Comparison of ENCODE assay signal across 10 mouse cellular contexts in genomic region chr11:95145851-95146403, GRCm38 (mm10). TPM values are rescaled to one million over a fixed set of nuclear protein-coding genes. Genes with fewer than 3 reads are reported as not detected.
A peak's percentile ranks its signal among the peaks of the same experiment; 100 is the strongest.
DNase-seq lines count a peak whose midpoint lies in the region; ATAC-seq lines count a peak whose summit lies in the region.
"Had no signal": no experiment of that assay in that cellular context is flagged by ENCODE, and none has a peak within 500 bp of the region (broad histone marks: within the 10 kb centered on the region; RNA-seq: fewer than 3 reads in every experiment).

Dlx4 (minus strand) TSS chr11:95146263.

- peaks cover 42% of the 10 kb centered on the region for H3K4me1 ChIP-seq in embryonic facial prominence, embryonic 12.5 days
- H3K4me1 ChIP-seq in liver, embryonic 16.5 days (ENCODE audit: control insufficient read depth, low read depth, low read length), result peaks cover 7% of the 10 kb centered on the region
- H3K4me1 ChIP-seq in neural tube, embryonic 14.5 days (ENCODE audit: control insufficient read depth, insufficient read depth, low read length), result peaks cover 14% of the 10 kb centered on the region; the same call in 1 of the 2 replicates

- H3K4me2 ChIP-seq in embryonic facial prominence, embryonic 12.5 days (replicated peaks), result peak within 1 kb of the TSS; percentile 64
- H3K4me2 ChIP-seq in liver, embryonic 16.5 days (ENCODE audit: low read depth, low read length), result peak within 1 kb of the TSS; percentile 71
- H3K4me2 ChIP-seq in neural tube, embryonic 14.5 days (ENCODE audit: low read depth, low read length), result peak within 1 kb of the TSS; percentile 51

- peaks cover 92% of the 10 kb centered on the region for H3K27me3 ChIP-seq in embryonic facial prominence, embryonic 12.5 days
- H3K27me3 ChIP-seq in liver, embryonic 16.5 days (ENCODE audit: control insufficient read depth, insufficient read depth, low read depth, low read length), result peaks cover 99% of the 10 kb centered on the region
- H3K27me3 ChIP-seq in neural tube, embryonic 14.5 days (ENCODE audit: control insufficient read depth, insufficient read depth, low read length), result peaks cover 74% of the 10 kb centered on the region

- no peaks in the 10 kb centered on the region for H3K36me3 ChIP-seq in embryonic facial prominence, embryonic 12.5 days
- H3K36me3 ChIP-seq in liver, embryonic 16.5 days (ENCODE audit: control insufficient read depth, insufficient read depth), result no peaks in the 10 kb centered on the region
- no peaks in the 10 kb centered on the region for H3K36me3 ChIP-seq in neural tube, embryonic 14.5 days (ENCODE audit: control insufficient read depth, insufficient read depth, low read length)
- H3K36me3 ChIP-seq: G1E had no signal

- peak; percentile 43 to 50 for DNase-seq in cerebellum, postnatal 14 days
- DNase-seq in cerebellum, adult 8-10 months, result no peak
- DNase-seq in ES-CJ7 (ENCODE audit: low read depth, low spot score), result peak; percentile 59
- DNase-seq in heart, postnatal 4 days, result peak; percentile 43
- no peak for DNase-seq in left cerebral cortex, adult 11 months (ENCODE audit: low spot score)

- H3K9me3 ChIP-seq in embryonic facial prominence, embryonic 12.5 days, result no peaks in the 10 kb centered on the region
- H3K9me3 ChIP-seq in liver, embryonic 16.5 days (replicated peaks; ENCODE audit: control insufficient read depth, low read length), result no peaks in the 10 kb centered on the region
- H3K9me3 ChIP-seq in neural tube, embryonic 14.5 days (ENCODE audit: control insufficient read depth, low read length), result no peaks in the 10 kb centered on the region
- H3K9me3 ChIP-seq: G1E had no signal

- H3K27ac ChIP-seq in embryonic facial prominence, embryonic 12.5 days, result peak within 1 kb of the TSS; percentile 52; the same call in 1 of the 2 replicates
- no peak within 1 kb of the TSS for H3K27ac ChIP-seq in liver, embryonic 16.5 days (ENCODE audit: low read length)
- no peak within 1 kb of the TSS for H3K27ac ChIP-seq in neural tube, embryonic 14.5 days (ENCODE audit: low read depth, low read length)

- peak within 1 kb of the TSS; percentile 43 for H3K4me3 ChIP-seq in embryonic facial prominence, embryonic 12.5 days
- peak within 1 kb of the TSS; percentile 53 for H3K4me3 ChIP-seq in liver, embryonic 16.5 days (ENCODE audit: low read depth, low read length)
- peak within 1 kb of the TSS; percentile 23 for H3K4me3 ChIP-seq in neural tube, embryonic 14.5 days (ENCODE audit: low read depth, low read length)

- peak within 1 kb of the TSS; percentile 48 for H3K9ac ChIP-seq in embryonic facial prominence, embryonic 12.5 days
- H3K9ac ChIP-seq in liver, embryonic 16.5 days (ENCODE audit: low read depth, low read length), result no peak within 1 kb of the TSS
- H3K9ac ChIP-seq in neural tube, embryonic 14.5 days (replicated peaks; ENCODE audit: low read depth, low read length), result no peak within 1 kb of the TSS

- ATAC-seq in embryonic facial prominence, embryonic 12.5 days (ENCODE audit: insufficient number of reproducible peaks, insufficient read depth, low FRiP score, low TSS enrichment), result peak; percentile 19; the same call in 1 of the 2 replicates
- no peak for ATAC-seq in liver, embryonic 16.5 days (ENCODE audit: low read depth)
- 0 out of 2 replicates have a peak, but pooled peaks have one; percentile 31 for ATAC-seq in neural tube, embryonic 14.5 days (ENCODE audit: low read depth)

- WGBS in embryonic facial prominence, embryonic 12.5 days, result under 1% methylated on average over 48 of the region's 48 CpGs
- under 1% methylated on average over 48 of the region's 48 CpGs for WGBS in liver, embryonic 16.5 days (ENCODE audit: insufficient replicate concordance)
- WGBS in neural tube, embryonic 14.5 days, result 1% methylated on average over 39 of the region's 48 CpGs

RNA-seq across cellular contexts. Expression of gene Dlx4, which starts in this region (rescaled TPM):
- 4.9 and 5.7 TPM in 2 replicates for polyA plus RNA-seq in embryonic facial prominence, embryonic 12.5 days (2016; fragmentation: Nextera tagmentation; extraction: Ambion mirVana)
- total RNA-seq in heart, postnatal 4 days (2021), result not detected
- polyA plus RNA-seq in liver, embryonic 16.5 days (2015; fragmentation: Nextera tagmentation; extraction: Ambion mirVana), result 0.07 and 0.13 TPM in 2 replicates
- not detected in 2 replicates for polyA plus RNA-seq in neural tube, embryonic 14.5 days (2014; fragmentation: Nextera tagmentation; extraction: Ambion mirVana)
- total RNA-seq: left cerebral cortex, postnatal 10 days had no signal
- polyA plus RNA-seq: G1E had no signal

Comparison
In these comparisons a context has a peak if more than half of its experiments do, and no peak if none do; other contexts are left out.
1. DNase-seq: peak in cerebellum, postnatal 14 days (2 of 2) and ES-CJ7 (single experiment); none in cerebellum, adult 8-10 months (single experiment) and left cerebral cortex, adult 11 months (single experiment).
2. Peak in DNase-seq in heart, postnatal 4 days; RNA of the gene not detected or under 1 TPM.
3. Peak in ATAC-seq, H3K4me3 ChIP-seq and H3K4me2 ChIP-seq in neural tube, embryonic 14.5 days; RNA of the gene not detected or under 1 TPM.
4. Peak in every context shown above with its lines, with median percentiles within 50 percentile points of each other: H3K4me2 ChIP-seq and H3K4me3 ChIP-seq.